Mouse (Mus musculus) midbrain, embryonic 15.5 days (tissue): Measurements from ENCODE around the gene Ggct. TPM values are rescaled to one million over a fixed set of nuclear protein-coding genes. Genes with fewer than 3 reads are reported as not detected.

Experiments
- ATAC-seq: fragments of 200-750 bp; cut with Nextera tagmentation; replicated peaks from 2 replicates; pipeline ENCODE4 v1.8.0; 2017; ENCODE audit warnings: moderate TSS enrichment
- H3K27ac ChIP-seq: fragments of 300-500 bp; sonication (generic); 2 replicates; pipeline ENCODE4 v1.5.1; 2015; ENCODE audit warnings: mild to moderate bottlenecking, inconsistent platforms
- H3K27me3 ChIP-seq: fragments of 300-500 bp; sonication (generic); replicated peaks from 2 replicates; pipeline ENCODE4 v1.6.1; 2015; ENCODE audit warnings: inconsistent platforms
- H3K36me3 ChIP-seq: fragments of 300-500 bp; sonication (generic); replicated peaks from 2 replicates; pipeline ENCODE4 v1.6.1; 2015; ENCODE audit warnings: inconsistent platforms
- H3K4me1 ChIP-seq: fragments of 300-500 bp; sonication (generic); 2 replicates; pipeline ENCODE4 v1.6.1; 2015; ENCODE audit warnings: inconsistent platforms
- H3K4me2 ChIP-seq: fragments of 300-500 bp; sonication (generic); 2 replicates; pipeline ENCODE4 v1.6.1; 2015; ENCODE audit warnings: inconsistent platforms, mild to moderate bottlenecking, moderate library complexity
- H3K4me3 ChIP-seq: fragments of 300-500 bp; sonication (generic); 2 replicates; pipeline ENCODE4 v1.5.1; 2015; ENCODE audit warnings: mild to moderate bottlenecking, inconsistent platforms
- H3K9ac ChIP-seq: fragments of 300-500 bp; sonication (generic); 2 replicates; pipeline ENCODE4 v1.6.1; 2015; ENCODE audit warnings: mild to moderate bottlenecking, inconsistent platforms
- H3K9me3 ChIP-seq: fragments of 300-500 bp; sonication (generic); 2 replicates; pipeline ENCODE4 v1.6.1; 2016; ENCODE audit warnings: inconsistent platforms
- WGBS: fragments of 180-500 bp; shearing (Covaris S2); methylation state at CpG from one replicate; pipeline ENCODE4 v1.1.7; 2015; ENCODE audit warnings: mixed read lengths; 5-methylcytosine and 5-hydroxymethylcytosine counted together
- polyA plus RNA-seq: library from polyadenylated mRNA; unstranded; fragments of >200 nt; fragmentation: Nextera tagmentation; extraction: Ambion mirVana; gene quantifications from 2 replicates; pipeline ENCODE4 v1.2.1, GENCODE M21; 2015

The Ggct gene
- polyA plus RNA-seq, 1 experiment from 2014 or later = 11.9 TPM

DNA sequence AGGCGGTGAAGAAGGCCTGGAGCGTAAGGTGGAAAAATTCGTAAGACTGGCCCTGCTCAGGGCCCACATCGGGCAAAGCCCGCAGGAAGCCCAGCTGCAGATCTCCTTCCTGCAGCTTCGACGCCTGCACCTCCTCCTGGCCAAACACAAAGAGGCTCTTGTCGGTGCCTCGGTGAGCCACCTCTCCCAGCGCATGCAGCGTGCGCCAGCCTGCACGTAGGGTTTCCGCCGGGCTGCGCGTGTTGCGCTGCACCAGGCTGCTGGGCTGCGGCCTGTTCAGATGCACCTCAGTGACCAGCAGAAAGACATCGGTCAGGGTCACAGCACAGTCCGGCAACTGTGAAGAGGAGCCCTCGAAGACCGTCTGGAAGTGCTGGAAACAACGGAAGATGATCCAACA, 49.0 kb downstream of the Ggct start:
- Histone ChIP-seq H3K36me3 (no peaks in the 10 kb centered on the region), H3K4me1 (0 out of 2 replicates have a peak, but pooled peaks cover 2% of the 10 kb centered on the region), H3K4me2 (0 out of 2 replicates have a peak overlapping the region, but pooled peaks have one; percentile 8), H3K9ac (no peak overlapping the region), H3K27me3 (0 out of 2 replicates have a peak, but pooled peaks cover 8% of the 10 kb centered on the region), H3K9me3 (no peaks in the 10 kb centered on the region), H3K27ac (no peak overlapping the region), H3K4me3 (no peak overlapping the region)
- 50% methylated on average over 24 of the region's 24 CpGs for WGBS
- ATAC-seq = no peak

DNA sequence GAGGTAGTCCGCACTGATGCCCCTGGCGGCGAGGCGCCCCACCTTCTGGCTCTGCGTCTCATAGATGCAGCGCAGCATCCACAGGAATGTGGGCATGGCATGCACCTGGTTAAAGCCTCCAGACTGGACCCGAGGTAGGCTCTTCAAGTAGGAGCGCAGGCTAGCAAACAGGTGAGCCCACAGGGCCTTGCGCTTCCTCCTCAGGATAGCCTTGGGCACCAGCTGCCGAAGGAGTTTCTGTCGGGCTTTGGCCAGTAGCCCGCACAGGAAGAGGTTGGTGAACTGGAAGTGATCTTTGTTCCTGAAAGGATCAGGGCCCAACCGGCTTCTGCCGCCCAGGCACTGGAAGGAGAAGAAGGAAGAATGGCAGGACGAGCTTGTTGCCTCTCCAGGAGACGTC, 49.5 kb downstream of the Ggct start:
- no peak overlapping the region for H3K9ac ChIP-seq
- WGBS = 78% methylated on average over 16 of the region's 16 CpGs
- H3K27me3 ChIP-seq = 0 out of 2 replicates have a peak, but pooled peaks cover 8% of the 10 kb centered on the region
- ATAC-seq = no peak
- 0 out of 2 replicates have a peak, but pooled peaks cover 2% of the 10 kb centered on the region for H3K4me1 ChIP-seq
- no peaks in the 10 kb centered on the region for H3K36me3 ChIP-seq
- H3K27ac ChIP-seq = no peak overlapping the region
- no peak overlapping the region for H3K4me3 ChIP-seq
- no peaks in the 10 kb centered on the region for H3K9me3 ChIP-seq
- no peak overlapping the region for H3K4me2 ChIP-seq

DNA sequence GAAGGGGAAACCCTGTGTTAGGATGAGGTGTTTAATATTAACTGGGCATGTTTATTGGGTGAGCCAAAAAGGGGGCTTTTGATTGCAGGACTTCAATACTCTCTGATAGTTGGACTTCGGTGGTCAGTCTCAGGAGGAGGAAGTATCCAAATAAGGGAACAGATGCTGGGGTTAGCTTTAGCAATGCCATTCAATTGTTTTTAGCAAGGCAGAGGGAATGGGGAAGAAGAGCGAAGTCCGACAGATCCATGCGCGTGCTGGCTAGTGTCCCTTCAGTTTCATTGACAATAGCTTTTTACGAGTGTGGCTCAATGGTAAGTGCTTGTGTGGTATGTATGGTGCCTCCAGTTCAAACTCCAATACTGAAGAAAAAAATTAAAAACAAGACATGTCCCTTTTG, 51.6 kb downstream of the Ggct start:
- Histone ChIP-seq H3K4me1 (0 out of 2 replicates have a peak, but pooled peaks cover 2% of the 10 kb centered on the region), H3K27me3 (0 out of 2 replicates have a peak, but pooled peaks cover 8% of the 10 kb centered on the region), H3K27ac (no peak overlapping the region), H3K9ac (no peak overlapping the region), H3K4me3 (no peak overlapping the region), H3K36me3 (no peaks in the 10 kb centered on the region), H3K9me3 (no peaks in the 10 kb centered on the region), H3K4me2 (no peak overlapping the region)
- 94% methylated on average over 6 of the region's 6 CpGs for WGBS
- ATAC-seq = no peak

DNA sequence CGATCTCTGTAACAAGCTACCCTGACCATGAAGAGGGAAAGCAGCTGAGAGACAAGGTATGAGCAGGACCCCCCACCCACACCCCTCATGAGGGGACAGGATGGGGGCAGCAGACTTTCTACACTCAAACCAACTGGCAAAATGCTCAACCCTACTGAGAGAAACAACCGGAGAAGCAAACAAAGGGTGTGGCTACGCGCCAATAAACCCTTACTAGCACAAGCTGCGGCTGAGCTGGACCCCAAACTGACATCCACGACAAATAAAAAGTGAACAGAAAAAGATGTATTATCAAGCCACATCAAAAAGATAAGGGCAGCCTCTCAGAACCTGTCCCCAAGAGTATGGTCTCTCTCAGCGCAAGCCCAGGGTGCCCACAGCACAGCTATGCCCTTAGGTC, 52.6 kb downstream of the Ggct start:
- 76% methylated on average over 7 of the region's 7 CpGs for WGBS
- Histone ChIP-seq H3K36me3 (no peaks in the 10 kb centered on the region), H3K4me3 (no peak overlapping the region), H3K9ac (no peak overlapping the region), H3K9me3 (no peaks in the 10 kb centered on the region), H3K4me2 (no peak overlapping the region), H3K27ac (no peak overlapping the region), H3K27me3 (0 out of 2 replicates have a peak, but pooled peaks cover 8% of the 10 kb centered on the region), H3K4me1 (0 out of 2 replicates have a peak, but pooled peaks cover 2% of the 10 kb centered on the region)
- no peak for ATAC-seq

DNA sequence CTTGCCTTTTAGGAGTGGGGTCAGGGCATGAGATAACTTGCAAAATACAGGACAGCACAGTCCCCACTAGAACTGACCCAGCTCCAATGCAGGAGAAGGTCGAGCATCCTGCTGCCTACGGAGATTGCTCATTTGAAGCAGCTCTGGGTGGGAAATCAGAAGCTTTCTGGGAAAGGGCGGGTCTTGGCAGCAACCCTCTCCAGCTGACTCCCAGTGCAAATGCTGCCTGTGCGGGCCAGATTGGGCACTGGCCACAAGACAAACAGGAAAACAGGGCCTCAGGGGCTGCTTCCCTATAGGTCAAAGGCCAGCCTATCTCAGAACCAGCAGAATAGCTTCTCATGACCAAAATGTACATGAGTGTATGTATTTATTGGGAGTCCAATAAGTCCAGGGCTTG, 53.1 kb downstream of the Ggct start:
- no peaks in the 10 kb centered on the region for H3K9me3 ChIP-seq
- 77% methylated on average over 4 of the region's 4 CpGs for WGBS
- 0 out of 2 replicates have a peak, but pooled peaks cover 2% of the 10 kb centered on the region for H3K4me1 ChIP-seq
- no peak overlapping the region for H3K9ac ChIP-seq
- H3K27ac ChIP-seq = no peak overlapping the region
- 0 out of 2 replicates have a peak, but pooled peaks cover 8% of the 10 kb centered on the region for H3K27me3 ChIP-seq
- H3K36me3 ChIP-seq = no peaks in the 10 kb centered on the region
- no peak overlapping the region for H3K4me2 ChIP-seq
- no peak overlapping the region for H3K4me3 ChIP-seq
- ATAC-seq = no peak

DNA sequence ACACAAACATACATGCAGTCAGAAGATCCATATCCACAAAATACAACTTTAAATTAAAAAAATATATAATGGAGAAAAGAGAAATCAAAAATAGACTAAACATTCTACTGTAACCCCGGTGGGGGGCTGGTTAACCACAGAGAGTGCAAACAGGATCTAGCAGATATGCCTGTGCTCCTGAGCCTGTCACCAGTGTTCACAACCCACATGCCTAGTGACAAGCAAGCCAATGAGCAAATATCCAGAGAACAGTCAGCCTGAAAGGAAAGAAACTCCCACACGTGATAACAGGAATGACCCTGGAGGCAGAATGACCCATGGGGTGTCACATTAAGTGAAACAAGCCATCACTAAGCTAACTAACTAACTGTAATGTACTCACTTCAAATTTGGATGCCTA, 56.3 kb downstream of the Ggct start:
- Histone ChIP-seq H3K27ac (no peak overlapping the region), H3K4me1 (no peaks in the 10 kb centered on the region), H3K9me3 (no peaks in the 10 kb centered on the region), H3K4me3 (no peak overlapping the region), H3K36me3 (no peaks in the 10 kb centered on the region), H3K27me3 (no peaks in the 10 kb centered on the region), H3K9ac (no peak overlapping the region), H3K4me2 (no peak overlapping the region)
- no peak for ATAC-seq
- WGBS = 80% methylated on average over 2 of the region's 2 CpGs

DNA sequence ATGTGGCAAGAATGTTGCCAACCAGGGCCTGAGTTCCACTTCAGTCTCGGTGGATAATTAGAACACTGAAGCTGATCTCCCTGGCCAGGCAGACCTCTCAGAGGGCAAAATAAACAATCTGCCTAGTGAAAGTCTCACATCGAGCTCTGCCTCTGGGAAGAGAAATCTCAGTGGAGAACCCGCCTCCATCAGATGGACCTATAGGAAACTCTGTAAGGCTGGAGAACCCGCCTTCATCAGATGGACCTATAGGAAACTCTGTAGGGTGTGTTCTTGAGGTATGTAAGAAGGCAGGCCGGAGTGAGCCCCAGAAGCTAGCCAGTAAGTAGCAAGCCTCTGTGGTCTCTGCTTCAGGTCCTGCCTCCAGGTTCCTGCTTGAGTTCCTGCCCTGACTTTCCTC, 57.8 kb downstream of the Ggct start:
- Histone ChIP-seq H3K4me2 (no peak overlapping the region), H3K4me3 (no peak overlapping the region), H3K27me3 (no peaks in the 10 kb centered on the region), H3K9ac (no peak overlapping the region), H3K9me3 (no peaks in the 10 kb centered on the region), H3K27ac (no peak overlapping the region), H3K36me3 (no peaks in the 10 kb centered on the region), H3K4me1 (no peaks in the 10 kb centered on the region)
- ATAC-seq = no peak
- 83% methylated on average over 5 of the region's 5 CpGs for WGBS

DNA sequence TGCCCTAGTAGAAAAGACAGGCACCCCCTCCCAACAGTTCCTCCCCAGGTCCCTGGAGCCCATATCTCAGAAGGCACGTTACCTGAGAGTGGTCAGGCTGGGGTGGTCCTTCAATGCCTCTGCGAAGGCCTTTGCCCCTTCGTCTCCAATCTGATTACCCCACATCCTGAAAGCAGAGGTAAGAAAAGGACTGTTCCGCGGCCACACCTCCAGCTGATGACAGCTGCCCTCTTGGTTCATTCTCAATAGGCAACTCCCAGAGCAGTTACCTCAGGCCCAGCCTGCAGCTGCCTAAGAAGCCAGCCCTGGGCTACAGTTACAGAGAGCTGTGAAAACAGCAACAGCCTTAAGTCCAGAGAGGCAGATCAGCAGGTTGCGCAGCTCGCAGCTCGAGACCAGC, 58.4 kb downstream of the Ggct start:
- Histone ChIP-seq H3K9me3 (no peaks in the 10 kb centered on the region), H3K27me3 (no peaks in the 10 kb centered on the region), H3K4me1 (no peaks in the 10 kb centered on the region), H3K4me3 (no peak overlapping the region), H3K4me2 (no peak overlapping the region), H3K9ac (no peak overlapping the region), H3K27ac (no peak overlapping the region), H3K36me3 (no peaks in the 10 kb centered on the region)
- ATAC-seq = no peak
- WGBS = 91% methylated on average over 8 of the region's 8 CpGs

DNA sequence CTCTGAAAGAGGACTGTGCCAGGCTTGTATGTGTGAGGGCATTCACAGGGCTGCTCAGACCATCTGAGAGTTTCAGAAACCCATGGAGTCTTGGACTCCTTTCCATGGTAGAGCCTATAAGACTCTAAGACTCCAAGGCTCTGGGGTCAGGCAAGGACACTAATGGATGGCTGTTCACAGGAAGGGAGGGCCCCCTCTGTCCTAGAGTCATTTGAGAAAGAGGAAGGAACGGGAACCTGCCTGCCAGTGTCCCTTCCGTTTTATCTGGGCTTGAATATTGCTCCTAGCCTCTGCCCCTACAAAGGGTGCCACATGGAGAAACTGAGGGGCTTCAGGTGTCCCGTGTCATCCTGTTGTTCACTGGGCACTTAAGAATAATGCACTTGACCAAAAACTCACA, 58.9 kb downstream of the Ggct start:
- Histone ChIP-seq H3K9ac (no peak overlapping the region), H3K4me1 (no peaks in the 10 kb centered on the region), H3K4me3 (no peak overlapping the region), H3K4me2 (no peak overlapping the region), H3K9me3 (no peaks in the 10 kb centered on the region), H3K27me3 (no peaks in the 10 kb centered on the region), H3K27ac (no peak overlapping the region), H3K36me3 (no peaks in the 10 kb centered on the region)
- WGBS = 78% methylated on average over 3 of the region's 3 CpGs
- ATAC-seq = no peak

DNA sequence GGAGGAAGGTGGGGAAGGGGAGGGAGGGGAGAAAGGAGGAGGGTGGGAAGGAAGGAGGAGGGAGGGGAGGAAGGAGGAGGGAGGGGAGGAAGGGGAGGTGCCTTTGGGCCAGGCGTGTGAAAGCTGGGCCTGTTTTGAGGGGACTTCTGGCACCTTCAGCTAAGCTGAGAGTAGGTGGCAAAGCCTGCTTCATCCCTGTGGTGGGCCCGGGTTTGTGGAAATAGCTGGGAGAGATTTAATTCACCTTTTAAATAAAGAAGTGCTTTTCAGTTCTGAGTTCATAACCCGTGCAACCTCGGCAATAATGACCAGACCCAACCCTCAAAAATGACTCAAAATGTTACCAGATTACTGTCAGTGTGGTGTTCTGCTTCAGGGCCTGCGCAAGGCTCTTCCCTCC, 59.5 kb downstream of the Ggct start:
- ATAC-seq = no peak
- WGBS = 90% methylated on average over 5 of the region's 5 CpGs

More for the DNA sequence above, 59.5 kb downstream of the Ggct start:
- Histone ChIP-seq H3K9ac (no peak overlapping the region), H3K27me3 (no peaks in the 10 kb centered on the region), H3K4me3 (no peak overlapping the region), H3K27ac (no peak overlapping the region), H3K9me3 (no peaks in the 10 kb centered on the region), H3K4me2 (no peak overlapping the region), H3K4me1 (no peaks in the 10 kb centered on the region), H3K36me3 (no peaks in the 10 kb centered on the region)

Other genes with a start within 250 kb of the Ggct start
- 6.3 and 6.6 TPM in 2 replicates for gene Znrf2, start 176.0 kb downstream of the Ggct start, polyA plus RNA-seq
- 2.5 and 3.2 TPM in 2 replicates for gene Nod1, start 20.3 kb downstream of the Ggct start, polyA plus RNA-seq
- 216 and 219 TPM in 2 replicates for gene Gars, start 45.1 kb upstream of the Ggct start, polyA plus RNA-seq
- gene Crhr2, start 140.1 kb upstream of the Ggct start, polyA plus RNA-seq = 1.3 and 2.2 TPM in 2 replicates
- gene Inmt, start 182.1 kb upstream of the Ggct start, polyA plus RNA-seq = not detected in 2 replicates
- 11.4 and 13.9 TPM in 2 replicates for gene Mindy4, start 210.4 kb upstream of the Ggct start, polyA plus RNA-seq